Mouse (Mus musculus) testis, adult 2 months (tissue): ENCODE measurements around the gene Mrps23.

ENCODE experiments used
- CTCF ChIP-seq: fragments of 200-500 bp; IDR thresholded peaks from 2 replicates; pipeline ENCODE4 v1.5.1; 2012; ENCODE audit warnings: low read depth, mild to moderate bottlenecking, inconsistent platforms, low read length, moderate library complexity; ENCODE audit not compliant: control insufficient read depth, insufficient read depth, insufficient replicate concordance
- POLR2A ChIP-seq: fragments of 200-500 bp; IDR thresholded peaks from 2 replicates; pipeline ENCODE4 v1.6.1; 2012; ENCODE audit warnings: low read depth, mild to moderate bottlenecking, inconsistent platforms, low read length, moderate library complexity; ENCODE audit not compliant: control insufficient read depth

- TF ChIP-seq CTCF = no peak
- no peak for TF ChIP-seq POLR2A
Observed at GRCm38 (mm10) chr11:88192595-88192994, 11.6 kb upstream of the Mrps23 start.
